In the genomic region with DNA sequence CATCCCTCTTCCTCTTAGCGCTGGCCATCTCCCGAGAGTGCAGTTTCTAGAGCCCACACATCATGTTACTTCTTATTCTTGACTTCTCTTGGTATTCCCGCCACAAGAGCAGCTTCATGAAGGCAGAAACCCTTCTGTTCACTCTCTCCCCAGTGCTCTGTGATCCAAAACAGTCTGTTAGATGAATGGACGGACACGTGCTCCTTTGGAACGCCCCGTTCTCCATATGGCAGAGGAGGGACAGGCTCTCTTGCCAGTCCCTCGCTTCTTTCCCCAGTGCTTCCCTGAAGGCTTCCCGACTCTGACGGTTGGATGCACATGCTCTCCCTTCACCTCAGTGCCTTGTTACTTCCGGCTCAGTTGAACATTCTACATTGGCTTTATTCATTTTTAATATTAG, we compare ENCODE assay signal across 18 mouse cellular contexts. TPM values are rescaled to one million over a fixed set of nuclear protein-coding genes. Genes with fewer than 3 reads are reported as not detected.
DNase-seq lines count a peak whose midpoint lies in the region; ATAC-seq lines count a peak whose summit lies in the region.
"Had no signal": no experiment of that assay in that cellular context is flagged by ENCODE, and none has a peak within 500 bp of the region (broad histone marks: within the 10 kb centered on the region; RNA-seq: fewer than 3 reads in every experiment).

No protein-coding gene starts in this region.

- H3K4me2 ChIP-seq in hindbrain, embryonic 12.5 days (replicated peaks): no peak overlapping the region
- H3K4me2 ChIP-seq in midbrain, embryonic 16.5 days (ENCODE audit: low read length): no peak overlapping the region
- H3K4me2 ChIP-seq in forebrain, embryonic 14.5 days (ENCODE audit: low read length): no peak overlapping the region
- H3K4me2 ChIP-seq: heart, embryonic 12.5 days; neural tube, embryonic 12.5 days had no signal

- H3K9ac ChIP-seq in hindbrain, embryonic 12.5 days: no peak overlapping the region
- H3K9ac ChIP-seq in midbrain, embryonic 16.5 days (ENCODE audit: low read depth, low read length): no peak overlapping the region
- H3K9ac ChIP-seq in forebrain, embryonic 14.5 days (ENCODE audit: low read length): no peak overlapping the region
- H3K9ac ChIP-seq: heart, embryonic 12.5 days; neural tube, embryonic 12.5 days had no signal

- peaks cover 55% of the 10 kb centered on the region for H3K4me1 ChIP-seq in hindbrain, embryonic 10.5 days (replicated peaks)
- H3K4me1 ChIP-seq in hindbrain, embryonic 12.5 days: peaks cover 21% of the 10 kb centered on the region
- peaks cover 53% of the 10 kb centered on the region for H3K4me1 ChIP-seq in midbrain, embryonic 10.5 days
- peaks cover 10% of the 10 kb centered on the region for H3K4me1 ChIP-seq in midbrain, embryonic 16.5 days (ENCODE audit: control insufficient read depth, insufficient read depth, low read length)
- H3K4me1 ChIP-seq in forebrain, embryonic 14.5 days (ENCODE audit: control insufficient read depth, insufficient read depth, low read length): peaks cover 12% of the 10 kb centered on the region

- no peak overlapping the region for H3K4me3 ChIP-seq in hindbrain, embryonic 10.5 days
- H3K4me3 ChIP-seq in hindbrain, embryonic 12.5 days: no peak overlapping the region
- H3K4me3 ChIP-seq in midbrain, embryonic 10.5 days: no peak overlapping the region
- no peak overlapping the region for H3K4me3 ChIP-seq in midbrain, embryonic 16.5 days (ENCODE audit: low read depth, low read length)
- no peak overlapping the region for H3K4me3 ChIP-seq in forebrain, embryonic 14.5 days (ENCODE audit: low read depth, low read length)
- H3K4me3 ChIP-seq: heart, embryonic 12.5 days; neural tube, embryonic 12.5 days had no signal

- no peaks in the 10 kb centered on the region for H3K36me3 ChIP-seq in hindbrain, embryonic 10.5 days
- H3K36me3 ChIP-seq in hindbrain, embryonic 12.5 days: no peaks in the 10 kb centered on the region
- no peaks in the 10 kb centered on the region for H3K36me3 ChIP-seq in midbrain, embryonic 10.5 days
- no peaks in the 10 kb centered on the region for H3K36me3 ChIP-seq in midbrain, embryonic 16.5 days (ENCODE audit: control insufficient read depth, insufficient read depth, low read length)
- H3K36me3 ChIP-seq in forebrain, embryonic 14.5 days (ENCODE audit: control insufficient read depth, insufficient read depth, low read length): no peaks in the 10 kb centered on the region
- H3K36me3 ChIP-seq: G1E; heart, embryonic 12.5 days; neural tube, embryonic 12.5 days had no signal

- no peak for DNase-seq in hindbrain, embryonic 10.5 days (ENCODE audit: low spot score)
- DNase-seq in midbrain, embryonic 10.5 days (ENCODE audit: low spot score): no peak
- peak; percentile 70 for DNase-seq in forebrain, embryonic 14.5 days (ENCODE audit: low spot score)
- peak; percentile 80 for DNase-seq in retina, postnatal 1 day
- no peak for DNase-seq in heart, postnatal 36 days
- DNase-seq: gastrocnemius, postnatal 36 days; kidney, postnatal 14 days; liver; lung, adult 18-20 months; thymus, postnatal 14 days had no signal

- no peaks in the 10 kb centered on the region for H3K9me3 ChIP-seq in hindbrain, embryonic 10.5 days
- no peaks in the 10 kb centered on the region for H3K9me3 ChIP-seq in hindbrain, embryonic 12.5 days (replicated peaks)
- no peaks in the 10 kb centered on the region for H3K9me3 ChIP-seq in midbrain, embryonic 10.5 days (replicated peaks)
- no peaks in the 10 kb centered on the region for H3K9me3 ChIP-seq in midbrain, embryonic 16.5 days (replicated peaks; ENCODE audit: control insufficient read depth, low read length, poor library complexity, severe bottlenecking)
- no peaks in the 10 kb centered on the region for H3K9me3 ChIP-seq in forebrain, embryonic 14.5 days (replicated peaks; ENCODE audit: control insufficient read depth, low read length)
- H3K9me3 ChIP-seq: G1E; heart, embryonic 12.5 days; neural tube, embryonic 12.5 days had no signal

- intact Hi-C loops in heart, postnatal 36 days (cut with DNase I): no loop called here

- no peak for ATAC-seq in hindbrain, embryonic 12.5 days (ENCODE audit: low FRiP score)
- no peak for ATAC-seq in midbrain, embryonic 16.5 days
- ATAC-seq in forebrain, embryonic 14.5 days: peak; percentile 63
- ATAC-seq: intestine, postnatal 0 days had no signal

- H3K27ac ChIP-seq in hindbrain, embryonic 10.5 days: peak overlapping the region; percentile 69; the same call in 1 of the 2 replicates
- no peak overlapping the region for H3K27ac ChIP-seq in hindbrain, embryonic 12.5 days
- H3K27ac ChIP-seq in midbrain, embryonic 10.5 days (replicated peaks): peak overlapping the region; percentile 55
- no peak overlapping the region for H3K27ac ChIP-seq in midbrain, embryonic 16.5 days (ENCODE audit: low read length)
- no peak overlapping the region for H3K27ac ChIP-seq in forebrain, embryonic 14.5 days (ENCODE audit: low read depth, low read length)
- H3K27ac ChIP-seq: macrophage; neural tube, embryonic 12.5 days had no signal

- 57% methylated on average over 11 of the region's 11 CpGs for WGBS in hindbrain, embryonic 10.5 days
- 54% methylated on average over 11 of the region's 11 CpGs for WGBS in hindbrain, embryonic 12.5 days
- WGBS in midbrain, embryonic 10.5 days: 67% methylated on average over 11 of the region's 11 CpGs
- WGBS in midbrain, embryonic 16.5 days: 43% methylated on average over 11 of the region's 11 CpGs
- WGBS in forebrain, embryonic 14.5 days: 51% methylated on average over 11 of the region's 11 CpGs

- peaks cover 5% of the 10 kb centered on the region; the same call in 1 of the 2 replicates for H3K27me3 ChIP-seq in hindbrain, embryonic 10.5 days (ENCODE audit: insufficient read depth, poor library complexity, severe bottlenecking)
- 0 out of 2 replicates have a peak, but pooled peaks cover 4% of the 10 kb centered on the region for H3K27me3 ChIP-seq in hindbrain, embryonic 12.5 days
- no peaks in the 10 kb centered on the region; the same call in 1 of the 2 replicates for H3K27me3 ChIP-seq in midbrain, embryonic 10.5 days (ENCODE audit: low read depth, poor library complexity, severe bottlenecking)
- H3K27me3 ChIP-seq in midbrain, embryonic 16.5 days (ENCODE audit: control insufficient read depth, insufficient read depth, low read depth, low read length): no peaks in the 10 kb centered on the region
- H3K27me3 ChIP-seq in forebrain, embryonic 14.5 days (replicated peaks; ENCODE audit: control insufficient read depth, insufficient read depth, low read length): no peaks in the 10 kb centered on the region
- H3K27me3 ChIP-seq: heart, embryonic 12.5 days had no signal

RNA-seq across cellular contexts. Expression of a gene that starts 15.4 kb away (rescaled TPM):
- 29.6 and 29.8 TPM in 2 replicates for polyA plus RNA-seq in hindbrain, embryonic 10.5 days (2016; fragmentation: Nextera tagmentation; extraction: Ambion mirVana)
- polyA plus RNA-seq in hindbrain, embryonic 12.5 days (2016; fragmentation: Nextera tagmentation; extraction: Ambion mirVana): 24.6 and 25.1 TPM in 2 replicates
- polyA plus RNA-seq in midbrain, embryonic 10.5 days (2016; fragmentation: Nextera tagmentation; extraction: Ambion mirVana): 45.5 and 52.3 TPM in 2 replicates
- 54.5 and 55.3 TPM in 2 replicates for polyA plus RNA-seq in midbrain, embryonic 16.5 days (2015; fragmentation: Nextera tagmentation; extraction: Ambion mirVana)
- 16.5 and 19.2 TPM in 2 replicates for polyA plus RNA-seq in forebrain, embryonic 14.5 days (2014; fragmentation: Nextera tagmentation; extraction: Ambion mirVana)
- 1 to 10 TPM; 1.0 to 1.4 TPM for total RNA-seq in heart, postnatal 36 days (2021)
- total RNA-seq: G1E; hematopoietic stem cell, adult 5-6 weeks had no signal
- polyA plus RNA-seq: G1E had no signal

Comparison
In these comparisons a context has a peak if more than half of its experiments do, and no peak if none do; other contexts are left out.
1. H3K27ac ChIP-seq: peak in hindbrain, embryonic 10.5 days (single experiment) and midbrain, embryonic 10.5 days (single experiment); none in hindbrain, embryonic 12.5 days (single experiment), midbrain, embryonic 16.5 days (single experiment) and forebrain, embryonic 14.5 days (single experiment).
2. DNase-seq: peak in forebrain, embryonic 14.5 days (single experiment) and retina, postnatal 1 day (single experiment); none in hindbrain, embryonic 10.5 days (single experiment), midbrain, embryonic 10.5 days (single experiment) and heart, postnatal 36 days (0 of 2).